Mouse (Mus musculus) MEL (cell line): Measurements from ENCODE around the gene Acat2. TPM values are rescaled to one million over a fixed set of nuclear protein-coding genes. Genes with fewer than 3 reads are reported as not detected.

Source experiments
- DNase-seq: peaks from one replicate; pipeline ENCODE4 v3.0.0; 2011; ENCODE audit warnings: low read depth, low spot score
- H3K27ac ChIP-seq: 2 replicates; pipeline ENCODE4 v1.5.1; 2012; ENCODE audit warnings: low read depth, mild to moderate bottlenecking, control low read depth, low read length, moderate library complexity; ENCODE audit not compliant: control insufficient read depth
- H3K27me3 ChIP-seq, 2 experiments: fragments of 150-350 bp in 1 of 2; sonication (generic) in 1 of 2; 2 replicates each; pipeline ENCODE4 v1.6.1; 2012; ENCODE audit warnings: low read length in 2 of 2, mild to moderate bottlenecking in 2 of 2, improper control_type of control experiment in 1 of 2, moderate library complexity in 1 of 2; ENCODE audit not compliant: insufficient read depth in 2 of 2, control insufficient read depth in 1 of 2
- H3K36me3 ChIP-seq, 2 experiments: 2 replicates each; pipeline ENCODE4 v1.6.1; 2012 to 2014; ENCODE audit warnings: low read length in 2 of 2, improper control_type of control experiment in 1 of 2, inconsistent platforms in 1 of 2, mild to moderate bottlenecking in 1 of 2; ENCODE audit not compliant: insufficient read depth in 2 of 2, control insufficient read depth in 1 of 2
- H3K4me1 ChIP-seq, 2 experiments: fragments of 150-350 bp in 1 of 2; sonication (generic) in 1 of 2; 2 replicates each; pipeline ENCODE4 v1.6.1; 2012; ENCODE audit warnings: low read length in 2 of 2, improper control_type of control experiment in 1 of 2, mild to moderate bottlenecking in 1 of 2; ENCODE audit not compliant: insufficient read depth in 2 of 2, control insufficient read depth in 1 of 2
- H3K4me3 ChIP-seq, 2 experiments: fragments of 150-350 bp in 1 of 2; sonication (generic) in 1 of 2; 2 replicates each; pipeline ENCODE4 v1.5.1; 2012; ENCODE audit warnings: low read depth in 2 of 2, low read length in 2 of 2, mild to moderate bottlenecking in 2 of 2, moderate library complexity in 2 of 2, control low read depth in 1 of 2, improper control_type of control experiment in 1 of 2; ENCODE audit not compliant: control insufficient read depth in 1 of 2, insufficient read depth in 1 of 2
- H3K79me2 ChIP-seq: 2 replicates; pipeline ENCODE4 v1.6.1; 2012; ENCODE audit warnings: mild to moderate bottlenecking, low read length, moderate library complexity; ENCODE audit not compliant: control insufficient read depth, poor library complexity, insufficient read depth
- H3K9ac ChIP-seq: 2 replicates; pipeline ENCODE4 v1.6.1; 2012; ENCODE audit warnings: low read depth, mild to moderate bottlenecking, control low read depth, low read length, moderate library complexity; ENCODE audit not compliant: control insufficient read depth, poor library complexity, severe bottlenecking
- H3K9me3 ChIP-seq: fragments of 150-350 bp; sonication (generic); replicated peaks from 2 replicates; pipeline ENCODE4 v1.6.1; 2012; ENCODE audit warnings: mild to moderate bottlenecking, low read length, improper control_type of control experiment, moderate library complexity; ENCODE audit not compliant: insufficient read depth
- CHD1 ChIP-seq: IDR thresholded peaks from 2 replicates; pipeline ENCODE4 v1.6.1; 2012; ENCODE audit warnings: low read depth, mild to moderate bottlenecking, inconsistent platforms, low read length, improper control_type of control experiment
- CTCF ChIP-seq, 3 experiments: IDR thresholded peaks in 2 of 3; conservative IDR thresholded peaks in 1 of 3; 2 replicates each; pipeline ENCODE4 v1.5.1; 2011 to 2012; ENCODE audit warnings: low read length in 3 of 3, low read depth in 2 of 3, mild to moderate bottlenecking in 2 of 3, improper control_type of control experiment in 1 of 3, inconsistent platforms in 1 of 3, mixed read lengths in 1 of 3, moderate library complexity in 1 of 3; ENCODE audit not compliant: control insufficient read depth in 1 of 3, insufficient read depth in 1 of 3, poor library complexity in 1 of 3, severe bottlenecking in 1 of 3
- HCFC1 ChIP-seq: IDR thresholded peaks from 2 replicates; pipeline ENCODE4 v1.6.1; 2012; ENCODE audit warnings: low read depth, mild to moderate bottlenecking, inconsistent platforms, low read length, improper control_type of control experiment, moderate library complexity
- MAFK ChIP-seq: IDR thresholded peaks from 2 replicates; pipeline ENCODE4 v1.6.1; 2011; ENCODE audit warnings: low read depth, mild to moderate bottlenecking, low read length, improper control_type of control experiment, borderline replicate concordance
- MAX ChIP-seq: IDR thresholded peaks from 2 replicates; pipeline ENCODE4 v1.6.1; 2011; ENCODE audit warnings: low read length, improper control_type of control experiment
- MEF2A ChIP-seq: IDR thresholded peaks from 2 replicates; pipeline ENCODE4 v1.6.1; 2014; ENCODE audit warnings: low read depth, mild to moderate bottlenecking, inconsistent platforms, low read length, improper control_type of control experiment; ENCODE audit not compliant: poor library complexity, insufficient replicate concordance, severe bottlenecking; ENCODE audit errors: extremely low read depth
- NRF1 ChIP-seq: IDR thresholded peaks from 2 replicates; pipeline ENCODE4 v1.6.1; 2014; ENCODE audit warnings: low read depth, mild to moderate bottlenecking, inconsistent platforms, low read length, improper control_type of control experiment, moderate library complexity; ENCODE audit not compliant: poor library complexity, insufficient read depth, severe bottlenecking
- POLR2AphosphoS5 ChIP-seq: IDR thresholded peaks from 2 replicates; pipeline ENCODE4 v1.6.1; 2012; ENCODE audit warnings: low read depth, borderline replicate concordance, mild to moderate bottlenecking, inconsistent platforms, low read length, moderate library complexity, mixed read lengths
- RAD21 ChIP-seq: IDR thresholded peaks from 2 replicates; pipeline ENCODE4 v1.6.1; 2011; ENCODE audit warnings: mild to moderate bottlenecking, low read depth, low read length, improper control_type of control experiment
- SMC3 ChIP-seq: IDR thresholded peaks from 2 replicates; pipeline ENCODE4 v1.6.1; 2011; ENCODE audit warnings: low read depth, low read length, improper control_type of control experiment
- TBP ChIP-seq: IDR thresholded peaks from 2 replicates; pipeline ENCODE4 v1.8.0; 2011; ENCODE audit warnings: low read depth, low read length, improper control_type of control experiment
- TCF12 ChIP-seq: IDR thresholded peaks from 2 replicates; pipeline ENCODE4 v1.6.1; 2014; ENCODE audit warnings: low read depth, mild to moderate bottlenecking, inconsistent platforms, low read length, improper control_type of control experiment, moderate library complexity
- UBTF ChIP-seq: IDR thresholded peaks from 2 replicates; pipeline ENCODE4 v1.6.1; 2012; ENCODE audit warnings: low read depth, mild to moderate bottlenecking, inconsistent platforms, low read length, improper control_type of control experiment, moderate library complexity, borderline replicate concordance; ENCODE audit not compliant: insufficient read depth
- USF1 ChIP-seq: IDR thresholded peaks from 2 replicates; pipeline ENCODE4 v1.6.1; 2014; ENCODE audit warnings: low read depth, mild to moderate bottlenecking, inconsistent platforms, low read length, improper control_type of control experiment, moderate library complexity
- ZKSCAN1 ChIP-seq: IDR thresholded peaks from 2 replicates; pipeline ENCODE4 v1.6.1; 2012; ENCODE audit warnings: low read depth, mild to moderate bottlenecking, inconsistent platforms, low read length, improper control_type of control experiment, moderate library complexity
- polyA plus RNA-seq, 2 experiments: library from polyadenylated mRNA; stranded (reverse) in 1 of 2; unstranded in 1 of 2; fragments of >175 nt in 1 of 2; fragments of >200 nt in 1 of 2; gene quantifications; 2 replicates each; pipeline versions ENCODE4 v1.2.1 to v1.2.4; 2012; ENCODE audit warnings: low replicate concordance in 2 of 2, low read depth in 1 of 2; ENCODE audit not compliant: insufficient read length in 2 of 2, insufficient read depth in 1 of 2, missing spikeins in 1 of 2
- total RNA-seq: library from RNA; depleted of rRNA; stranded (reverse); fragments of 300-350 nt; gene quantifications from 2 replicates; pipeline ENCODE4 v1.2.3, GENCODE M21; 2012

Acat2 gene
- total and polyA plus RNA-seq, 3 experiments = 33.8 to 60.1 TPM; not detected in 1

- TF ChIP-seq TBP (peak; percentile 50; the same call in 1 of the 2 replicates), CTCF (IDR thresholded peaks at IDR 0.05 in 2 of 3, conservative IDR thresholded peaks at IDR 0.05 in 1 of 3; ENCODE audit: control insufficient read depth in 1 of 3, insufficient read depth in 1 of 3, low read depth in 2 of 3, low read length in 3 of 3, poor library complexity in 1 of 3, severe bottlenecking in 1 of 3) (no peak), NRF1 (no peak)
- Histone ChIP-seq H3K27ac (no peak overlapping the region), H3K9ac (no peak overlapping the region), H3K9me3 (no peaks in the 10 kb centered on the region), H3K4me3 (no peak overlapping the region), H3K36me3 (peaks cover 0 to 9% of the 10 kb centered on the region in 2 experiments; a peak in 3 of 4 replicates), H3K27me3 (no peaks in the 10 kb centered on the region), H3K4me1 (peaks cover 2 to 3% of the 10 kb centered on the region in 2 experiments; a peak in 1 of 4 replicates), H3K79me2 (no peaks in the 10 kb centered on the region)
- no peak for DNase-seq
Observed at GRCm38 (mm10) chr17:12949669-12950068, 10.9 kb downstream of the Acat2 start.

GRCm38 (mm10) chr17:12942459-12943162 is 17.9 kb downstream of the Acat2 start:
- TF ChIP-seq RAD21 (no peak), HCFC1 (no peak), POLR2AphosphoS5 (no peak), MAFK (no peak), SMC3 (no peak), TBP (no peak), ZKSCAN1 (no peak), MAX (no peak), MEF2A (no peak), CHD1 (no peak), UBTF (no peak), TCF12 (no peak), NRF1 (no peak), USF1 (no peak)
- Histone ChIP-seq H3K27me3 (no peaks in the 10 kb centered on the region), H3K4me1 (peaks cover 5 to 6% of the 10 kb centered on the region in 2 experiments; a peak in 3 of 4 replicates), H3K79me2 (no peaks in the 10 kb centered on the region), H3K4me3 (no peak overlapping the region), H3K36me3 (peaks cover 0 to 5% of the 10 kb centered on the region in 2 experiments; a peak in 3 of 4 replicates), H3K27ac (no peak overlapping the region), H3K9ac (no peak overlapping the region), H3K9me3 (no peaks in the 10 kb centered on the region)
- DNase-seq = no peak
